Mouse (Mus musculus): Measurements from ENCODE around the gene Cacna1c. TPM values are rescaled to one million over a fixed set of nuclear protein-coding genes. Genes with fewer than 3 reads are reported as not detected.

Gene Cacna1c
- polyA plus RNA-seq, 1 experiment from 2014 or later, result 2.3 TPM

- Histone ChIP-seq H3K4me1 (replicated peaks; ENCODE audit: control insufficient read depth, insufficient read depth, low read length) (no peaks in the 10 kb centered on the region), H3K27ac (ENCODE audit: low read depth, low read length) (no peak overlapping the region), H3K27me3 (replicated peaks; ENCODE audit: control insufficient read depth, insufficient read depth, low read length) (no peaks in the 10 kb centered on the region), H3K9ac (ENCODE audit: low read depth, low read length) (no peak overlapping the region), H3K9me3 (ENCODE audit: control insufficient read depth, low read length) (no peaks in the 10 kb centered on the region), H3K36me3 (ENCODE audit: control insufficient read depth, insufficient read depth, low read length) (no peaks in the 10 kb centered on the region), H3K4me3 (ENCODE audit: low read depth, low read length) (no peak overlapping the region), H3K4me2 (no peak overlapping the region)
- ATAC-seq (replicated peaks; ENCODE audit: low FRiP score) (no peak), DNase-seq (ENCODE audit: low spot score) (no peak)
- 62% methylated on average over 4 of the region's 4 CpGs for WGBS
Measured at GRCm38 (mm10) chr6:118626246-118626645, 570.0 kb downstream of the Cacna1c start.

GRCm38 (mm10) chr6:118623609-118624008 is 572.6 kb downstream of the Cacna1c start:
- WGBS, result 84% methylated on average over 3 of the region's 3 CpGs

GRCm38 (mm10) chr6:118621866-118622265 is 574.4 kb downstream of the Cacna1c start:
- Histone ChIP-seq H3K9ac (ENCODE audit: low read depth, low read length) (no peak overlapping the region), H3K27ac (ENCODE audit: low read depth, low read length) (no peak overlapping the region), H3K36me3 (ENCODE audit: control insufficient read depth, insufficient read depth, low read length) (no peaks in the 10 kb centered on the region), H3K4me2 (no peak overlapping the region), H3K9me3 (ENCODE audit: control insufficient read depth, low read length) (no peaks in the 10 kb centered on the region), H3K27me3 (replicated peaks; ENCODE audit: control insufficient read depth, insufficient read depth, low read length) (0 out of 2 replicates have a peak, but pooled peaks cover 2% of the 10 kb centered on the region), H3K4me3 (ENCODE audit: low read depth, low read length) (no peak overlapping the region), H3K4me1 (replicated peaks; ENCODE audit: control insufficient read depth, insufficient read depth, low read length) (no peaks in the 10 kb centered on the region)
- DNase-seq (ENCODE audit: low spot score) (no peak), ATAC-seq (replicated peaks; ENCODE audit: low FRiP score) (no peak)
- WGBS, result 45% methylated on average over 7 of the region's 7 CpGs

More at GRCm38 (mm10) chr6:118623609-118624008, 572.6 kb downstream of the Cacna1c start:
- no peak for ATAC-seq (replicated peaks; ENCODE audit: low FRiP score)
- H3K4me3 ChIP-seq (ENCODE audit: low read depth, low read length), result no peak overlapping the region
- H3K27me3 ChIP-seq (replicated peaks; ENCODE audit: control insufficient read depth, insufficient read depth, low read length), result 0 out of 2 replicates have a peak, but pooled peaks cover 2% of the 10 kb centered on the region
- no peaks in the 10 kb centered on the region for H3K36me3 ChIP-seq (ENCODE audit: control insufficient read depth, insufficient read depth, low read length)
- no peak for DNase-seq (ENCODE audit: low spot score)
- no peak overlapping the region for H3K27ac ChIP-seq (ENCODE audit: low read depth, low read length)
- H3K9ac ChIP-seq (ENCODE audit: low read depth, low read length), result no peak overlapping the region
- H3K4me2 ChIP-seq, result no peak overlapping the region
- H3K9me3 ChIP-seq (ENCODE audit: control insufficient read depth, low read length), result no peaks in the 10 kb centered on the region
- H3K4me1 ChIP-seq (replicated peaks; ENCODE audit: control insufficient read depth, insufficient read depth, low read length), result no peaks in the 10 kb centered on the region

- 78% methylated on average over 3 of the region's 3 CpGs for WGBS
- DNase-seq (ENCODE audit: low spot score) (no peak), ATAC-seq (replicated peaks; ENCODE audit: low FRiP score) (no peak)
- H3K27me3 ChIP-seq (replicated peaks; ENCODE audit: control insufficient read depth, insufficient read depth, low read length), result 0 out of 2 replicates have a peak, but pooled peaks cover 2% of the 10 kb centered on the region
- H3K4me2 ChIP-seq, result no peak overlapping the region
- no peak overlapping the region for H3K4me3 ChIP-seq (ENCODE audit: low read depth, low read length)
- H3K36me3 ChIP-seq (ENCODE audit: control insufficient read depth, insufficient read depth, low read length), result no peaks in the 10 kb centered on the region
- H3K9me3 ChIP-seq (ENCODE audit: control insufficient read depth, low read length), result no peaks in the 10 kb centered on the region
- H3K4me1 ChIP-seq (replicated peaks; ENCODE audit: control insufficient read depth, insufficient read depth, low read length), result no peaks in the 10 kb centered on the region
- no peak overlapping the region for H3K9ac ChIP-seq (ENCODE audit: low read depth, low read length)
- H3K27ac ChIP-seq (ENCODE audit: low read depth, low read length), result no peak overlapping the region
Measured at GRCm38 (mm10) chr6:118621406-118621805, 574.8 kb downstream of the Cacna1c start.

GRCm38 (mm10) chr6:118608906-118609305 is 587.3 kb downstream of the Cacna1c start:
- H3K4me3 ChIP-seq (ENCODE audit: low read depth, low read length), result no peak overlapping the region
- H3K4me2 ChIP-seq, result no peak overlapping the region
- no peak for DNase-seq (ENCODE audit: low spot score)
- no peak for ATAC-seq (replicated peaks; ENCODE audit: low FRiP score)
- H3K27me3 ChIP-seq (replicated peaks; ENCODE audit: control insufficient read depth, insufficient read depth, low read length), result no peaks in the 10 kb centered on the region
- H3K9me3 ChIP-seq (ENCODE audit: control insufficient read depth, low read length), result no peaks in the 10 kb centered on the region
- no peaks in the 10 kb centered on the region for H3K4me1 ChIP-seq (replicated peaks; ENCODE audit: control insufficient read depth, insufficient read depth, low read length)
- no peak overlapping the region for H3K9ac ChIP-seq (ENCODE audit: low read depth, low read length)
- no peak overlapping the region for H3K27ac ChIP-seq (ENCODE audit: low read depth, low read length)
- WGBS, result 87% methylated on average over 6 of the region's 6 CpGs
- H3K36me3 ChIP-seq (ENCODE audit: control insufficient read depth, insufficient read depth, low read length), result no peaks in the 10 kb centered on the region

- no peaks in the 10 kb centered on the region for H3K36me3 ChIP-seq (ENCODE audit: control insufficient read depth, insufficient read depth, low read length)
- WGBS, result 59% methylated on average over 7 of the region's 7 CpGs
- no peak overlapping the region for H3K27ac ChIP-seq (ENCODE audit: low read depth, low read length)
- ATAC-seq (replicated peaks; ENCODE audit: low FRiP score) (no peak), DNase-seq (ENCODE audit: low spot score) (no peak)
- no peak overlapping the region for H3K4me3 ChIP-seq (ENCODE audit: low read depth, low read length)
- H3K9me3 ChIP-seq (ENCODE audit: control insufficient read depth, low read length), result no peaks in the 10 kb centered on the region
- no peak overlapping the region for H3K4me2 ChIP-seq
- H3K9ac ChIP-seq (ENCODE audit: low read depth, low read length), result no peak overlapping the region
- H3K27me3 ChIP-seq (replicated peaks; ENCODE audit: control insufficient read depth, insufficient read depth, low read length), result no peaks in the 10 kb centered on the region
- H3K4me1 ChIP-seq (replicated peaks; ENCODE audit: control insufficient read depth, insufficient read depth, low read length), result no peaks in the 10 kb centered on the region
Measured at GRCm38 (mm10) chr6:118605974-118606373, 590.2 kb downstream of the Cacna1c start.

GRCm38 (mm10) chr6:118603825-118604224 is 592.4 kb downstream of the Cacna1c start:
- Histone ChIP-seq H3K4me2 (no peak overlapping the region), H3K27ac (ENCODE audit: low read depth, low read length) (no peak overlapping the region), H3K36me3 (ENCODE audit: control insufficient read depth, insufficient read depth, low read length) (no peaks in the 10 kb centered on the region), H3K9me3 (ENCODE audit: control insufficient read depth, low read length) (no peaks in the 10 kb centered on the region), H3K27me3 (replicated peaks; ENCODE audit: control insufficient read depth, insufficient read depth, low read length) (no peaks in the 10 kb centered on the region), H3K9ac (ENCODE audit: low read depth, low read length) (no peak overlapping the region), H3K4me1 (replicated peaks; ENCODE audit: control insufficient read depth, insufficient read depth, low read length) (no peaks in the 10 kb centered on the region), H3K4me3 (ENCODE audit: low read depth, low read length) (no peak overlapping the region)
- DNase-seq (ENCODE audit: low spot score), result no peak
- WGBS, result 85% methylated on average over 7 of the region's 7 CpGs
- ATAC-seq (replicated peaks; ENCODE audit: low FRiP score), result no peak

GRCm38 (mm10) chr6:118595681-118596055 is 600.5 kb downstream of the Cacna1c start:
- H3K9me3 ChIP-seq (ENCODE audit: control insufficient read depth, low read length), result no peaks in the 10 kb centered on the region
- H3K4me1 ChIP-seq (replicated peaks; ENCODE audit: control insufficient read depth, insufficient read depth, low read length), result peaks cover 6% of the 10 kb centered on the region; the same call in 1 of the 2 replicates
- WGBS, result 70% methylated on average over 9 of the region's 9 CpGs
- peak; percentile 25 for DNase-seq (ENCODE audit: low spot score)
- H3K27ac ChIP-seq (ENCODE audit: low read depth, low read length), result no peak overlapping the region
- ATAC-seq (replicated peaks; ENCODE audit: low FRiP score), result no peak
- H3K36me3 ChIP-seq (ENCODE audit: control insufficient read depth, insufficient read depth, low read length), result no peaks in the 10 kb centered on the region
- peaks cover 26% of the 10 kb centered on the region for H3K27me3 ChIP-seq (replicated peaks; ENCODE audit: control insufficient read depth, insufficient read depth, low read length)
- no peak overlapping the region for H3K4me3 ChIP-seq (ENCODE audit: low read depth, low read length)
- H3K9ac ChIP-seq (ENCODE audit: low read depth, low read length), result no peak overlapping the region
- no peak overlapping the region for H3K4me2 ChIP-seq

- ATAC-seq (replicated peaks; ENCODE audit: low FRiP score) (no peak), DNase-seq (ENCODE audit: low spot score) (no peak)
- no peak overlapping the region for H3K9ac ChIP-seq (ENCODE audit: low read depth, low read length)
- peaks cover 26% of the 10 kb centered on the region for H3K27me3 ChIP-seq (replicated peaks; ENCODE audit: control insufficient read depth, insufficient read depth, low read length)
- no peaks in the 10 kb centered on the region for H3K9me3 ChIP-seq (ENCODE audit: control insufficient read depth, low read length)
- H3K4me2 ChIP-seq, result no peak overlapping the region
- 79% methylated on average over 10 of the region's 10 CpGs for WGBS
- H3K4me1 ChIP-seq (replicated peaks; ENCODE audit: control insufficient read depth, insufficient read depth, low read length), result peaks cover 6% of the 10 kb centered on the region; the same call in 1 of the 2 replicates
- H3K27ac ChIP-seq (ENCODE audit: low read depth, low read length), result no peak overlapping the region
- H3K4me3 ChIP-seq (ENCODE audit: low read depth, low read length), result no peak overlapping the region
- no peaks in the 10 kb centered on the region for H3K36me3 ChIP-seq (ENCODE audit: control insufficient read depth, insufficient read depth, low read length)
Measured at GRCm38 (mm10) chr6:118594833-118595680, 601.2 kb downstream of the Cacna1c start.
